Mouse (Mus musculus) hindbrain, postnatal 0 days (tissue): ENCODE measurements around the gene Cd68. TPM values are rescaled to one million over a fixed set of nuclear protein-coding genes. Genes with fewer than 3 reads are reported as not detected.

Experiments used
- ATAC-seq: fragments of 200-750 bp; cut with Nextera tagmentation; 2 replicates; pipeline ENCODE4 v1.8.0; 2017; ENCODE audit warnings: mild to moderate bottlenecking, moderate TSS enrichment, moderate library complexity
- DNase-seq: peaks from one replicate; pipeline ENCODE4 v3.0.0-alpha.2; 2015; ENCODE audit warnings: low spot score
- H3K27ac ChIP-seq: fragments of 300-500 bp; sonication (generic); 2 replicates; pipeline ENCODE4 v1.5.1; 2014; ENCODE audit warnings: mild to moderate bottlenecking
- H3K27me3 ChIP-seq: fragments of 300-500 bp; sonication (generic); 2 replicates; pipeline ENCODE4 v1.6.1; 2014; ENCODE audit warnings: low read length, mixed read lengths; ENCODE audit not compliant: insufficient read depth
- H3K36me3 ChIP-seq: fragments of 300-500 bp; sonication (generic); 2 replicates; pipeline ENCODE4 v1.6.1; 2014; ENCODE audit warnings: low read length, mixed read lengths; ENCODE audit not compliant: insufficient read depth
- H3K4me1 ChIP-seq: fragments of 300-500 bp; sonication (generic); 2 replicates; pipeline ENCODE4 v1.6.1; 2014; ENCODE audit warnings: antibody characterized with exemption, low read length, mixed read lengths; ENCODE audit not compliant: insufficient read depth
- H3K4me2 ChIP-seq: fragments of 300-500 bp; sonication (generic); 2 replicates; pipeline ENCODE4 v1.6.1; 2014; ENCODE audit warnings: low read depth, mild to moderate bottlenecking, low read length, moderate library complexity, mixed read lengths
- H3K4me3 ChIP-seq: fragments of 300-500 bp; sonication (generic); 2 replicates; pipeline ENCODE4 v1.5.1; 2014; ENCODE audit warnings: low read length
- H3K9ac ChIP-seq: fragments of 300-500 bp; sonication (generic); replicated peaks from 2 replicates; pipeline ENCODE4 v1.6.1; 2014; ENCODE audit warnings: mild to moderate bottlenecking, low read length, moderate library complexity, mixed read lengths
- H3K9me3 ChIP-seq: fragments of 300-500 bp; sonication (generic); 2 replicates; pipeline ENCODE4 v1.6.1; 2016; ENCODE audit warnings: low read length, mixed read lengths
- CTCF ChIP-seq: IDR thresholded peaks from 2 replicates; pipeline ENCODE4 v1.5.1; 2016; ENCODE audit warnings: antibody characterized with exemption, control low read depth, low read depth
- WGBS: fragments of 180-500 bp; shearing (Covaris S2); extraction: QIAGEN DNeasy Blood & Tissue Kit; methylation state at CpG from one replicate; pipeline ENCODE4 v1.1.7; 2014; 5-methylcytosine and 5-hydroxymethylcytosine counted together
- polyA plus RNA-seq: library from polyadenylated mRNA; unstranded; fragments of >200 nt; fragmentation: Nextera tagmentation; extraction: Ambion mirVana; gene quantifications from 2 replicates; pipeline ENCODE4 v1.2.1, GENCODE M21; 2015
- total RNA-seq: library from RNA; depleted of rRNA; stranded (reverse); fragments of >200 nt; gene quantifications from 2 replicates; pipeline ENCODE4 v1.2.3, GENCODE M21; 2014

The Cd68 gene
- total and polyA plus RNA-seq, 2 experiments from 2014 or later, result 6.0 to 12.0 TPM

- H3K27ac ChIP-seq, result no peak overlapping the region
- H3K4me2 ChIP-seq, result no peak overlapping the region
- 86% methylated on average over 5 of the region's 5 CpGs for WGBS
- no peaks in the 10 kb centered on the region for H3K9me3 ChIP-seq
- no peak overlapping the region for H3K4me3 ChIP-seq
- H3K4me1 ChIP-seq, result no peaks in the 10 kb centered on the region
- no peak for TF ChIP-seq CTCF
- DNase-seq (no peak), ATAC-seq (no peak)
- H3K9ac ChIP-seq, result no peak overlapping the region
- peaks cover 35% of the 10 kb centered on the region for H3K36me3 ChIP-seq
- no peaks in the 10 kb centered on the region for H3K27me3 ChIP-seq
These were observed 9.9 kb downstream of the Cd68 start for GRCm38 (mm10) chr11:69656065-69656455.

- peak within 1 kb of the TSS; percentile 36; the same call in 1 of the 2 replicates for H3K4me2 ChIP-seq
- H3K9ac ChIP-seq, result no peak within 1 kb of the TSS
- WGBS, result 20% methylated on average over 34 of the region's 34 CpGs
- peak; percentile 87 for DNase-seq
- H3K36me3 ChIP-seq, result peaks cover 41% of the 10 kb centered on the region
- no peaks in the 10 kb centered on the region for H3K4me1 ChIP-seq
- no peak within 1 kb of the TSS for H3K27ac ChIP-seq
- H3K4me3 ChIP-seq, result no peak within 1 kb of the TSS
- no peaks in the 10 kb centered on the region for H3K9me3 ChIP-seq
- no peaks in the 10 kb centered on the region for H3K27me3 ChIP-seq
- peak; percentile 89 for TF ChIP-seq CTCF
- ATAC-seq, result peak; percentile 67
These were observed 10.5 kb downstream of the Cd68 start, which contains the start of gene Sox15 for GRCm38 (mm10) chr11:69655264-69656064. Sox15 (plus strand) TSS chr11:69655314.

- no peaks in the 10 kb centered on the region for H3K27me3 ChIP-seq
- no peaks in the 10 kb centered on the region for H3K9me3 ChIP-seq
- peaks cover 48% of the 10 kb centered on the region for H3K36me3 ChIP-seq
- H3K4me3 ChIP-seq, result no peak overlapping the region
- 52% methylated on average over 9 of the region's 9 CpGs for WGBS
- no peak overlapping the region for H3K27ac ChIP-seq
- ATAC-seq (no peak), DNase-seq (no peak)
- no peak overlapping the region for H3K4me2 ChIP-seq
- H3K9ac ChIP-seq, result no peak overlapping the region
- H3K4me1 ChIP-seq, result no peaks in the 10 kb centered on the region
- TF ChIP-seq CTCF, result no peak
These were observed 11.2 kb downstream of the Cd68 start for GRCm38 (mm10) chr11:69654760-69655159.

GRCm38 (mm10) chr11:69653399-69653798 lies 12.6 kb downstream of the Cd68 start:
- Histone ChIP-seq H3K9me3 (no peaks in the 10 kb centered on the region), H3K27me3 (no peaks in the 10 kb centered on the region), H3K9ac (no peak overlapping the region), H3K4me3 (no peak overlapping the region), H3K4me2 (no peak overlapping the region), H3K4me1 (no peaks in the 10 kb centered on the region), H3K36me3 (peaks cover 55% of the 10 kb centered on the region), H3K27ac (no peak overlapping the region; the same call in 1 of the 2 replicates)
- DNase-seq (no peak), ATAC-seq (no peak)
- TF ChIP-seq CTCF, result no peak
- 67% methylated on average over 5 of the region's 5 CpGs for WGBS

- Histone ChIP-seq H3K9ac (no peak overlapping the region), H3K27ac (no peak overlapping the region), H3K27me3 (no peaks in the 10 kb centered on the region), H3K4me3 (no peak overlapping the region), H3K36me3 (peaks cover 76% of the 10 kb centered on the region), H3K4me2 (no peak overlapping the region), H3K9me3 (no peaks in the 10 kb centered on the region), H3K4me1 (no peaks in the 10 kb centered on the region)
- TF ChIP-seq CTCF, result no peak
- ATAC-seq, result no peak
- DNase-seq, result no peak
- 93% methylated on average over 5 of the region's 5 CpGs for WGBS
These were observed 20.1 kb downstream of the Cd68 start for GRCm38 (mm10) chr11:69645860-69646259.

- H3K9me3 ChIP-seq, result no peaks in the 10 kb centered on the region
These were observed 30.5 kb downstream of the Cd68 start for GRCm38 (mm10) chr11:69635471-69635870.

More at GRCm38 (mm10) chr11:69635471-69635870, 30.5 kb downstream of the Cd68 start:
- Histone ChIP-seq H3K4me2 (peak overlapping the region; percentile 8; the same call in 1 of the 2 replicates), H3K27me3 (no peaks in the 10 kb centered on the region), H3K4me1 (peaks cover 19% of the 10 kb centered on the region; the same call in 1 of the 2 replicates), H3K4me3 (no peak overlapping the region), H3K27ac (no peak overlapping the region), H3K36me3 (no peaks in the 10 kb centered on the region), H3K9ac (no peak overlapping the region)
- WGBS, result 83% methylated on average over 3 of the region's 3 CpGs
- ATAC-seq (no peak), DNase-seq (no peak)
- no peak for TF ChIP-seq CTCF
